Mouse (Mus musculus) ES-E14 (cell line): Measurements from ENCODE around the gene Gata3. TPM values are rescaled to one million over a fixed set of nuclear protein-coding genes. Genes with fewer than 3 reads are reported as not detected.

Source experiments
- DNase-seq: peaks from one replicate; pipeline ENCODE4 v3.0.0-alpha.2; 2013; ENCODE audit warnings: low read depth, low spot score
- H3K27ac ChIP-seq: 2 replicates; pipeline ENCODE4 v1.5.1; 2012; ENCODE audit warnings: low read depth, mild to moderate bottlenecking, low read length, moderate library complexity, mixed read lengths; ENCODE audit not compliant: poor library complexity, insufficient read depth, severe bottlenecking
- H3K36me3 ChIP-seq: 2 replicates; pipeline ENCODE4 v1.6.1; 2012; ENCODE audit warnings: mild to moderate bottlenecking, low read length, moderate library complexity, mixed read lengths; ENCODE audit not compliant: control insufficient read depth, poor library complexity, insufficient read depth, severe bottlenecking
- H3K4me1 ChIP-seq, 2 experiments: fragments of 150-350 bp in 1 of 2; sonication (generic) in 1 of 2; 2 replicates each; pipeline ENCODE4 v1.6.1; 2012; ENCODE audit warnings: low read length in 2 of 2, mild to moderate bottlenecking in 1 of 2, mixed read lengths in 1 of 2; ENCODE audit not compliant: control insufficient read depth in 2 of 2, insufficient read depth in 2 of 2, poor library complexity in 1 of 2
- H3K4me3 ChIP-seq, 2 experiments: fragments of 150-350 bp in 1 of 2; sonication (generic) in 1 of 2; 2 replicates each; pipeline ENCODE4 v1.5.1; 2012; ENCODE audit warnings: low read length in 2 of 2, low read depth in 1 of 2, mild to moderate bottlenecking in 1 of 2, mixed read lengths in 1 of 2; ENCODE audit not compliant: insufficient read depth in 1 of 2, poor library complexity in 1 of 2, severe bottlenecking in 1 of 2
- H3K9ac ChIP-seq: 2 replicates; pipeline ENCODE4 v1.6.1; 2012; ENCODE audit warnings: low read depth, mild to moderate bottlenecking, low read length, mixed read lengths; ENCODE audit not compliant: poor library complexity, insufficient read depth, severe bottlenecking
- H3K9me3 ChIP-seq: fragments of 150-350 bp; sonication (generic); 2 replicates; pipeline ENCODE4 v1.6.1; 2012; ENCODE audit warnings: low read depth, mild to moderate bottlenecking, low read length; ENCODE audit not compliant: control insufficient read depth, insufficient read depth
- CHD2 ChIP-seq: IDR thresholded peaks from 2 replicates; pipeline ENCODE4 v1.6.1; 2014; ENCODE audit warnings: mild to moderate bottlenecking, low read depth, low read length, inconsistent platforms
- HCFC1 ChIP-seq: IDR thresholded peaks from 2 replicates; pipeline ENCODE4 v1.6.1; 2012; ENCODE audit warnings: low read length, inconsistent platforms, borderline replicate concordance; ENCODE audit not compliant: insufficient read depth
- MAFK ChIP-seq: IDR thresholded peaks from 2 replicates; pipeline ENCODE4 v1.6.1; 2014; ENCODE audit warnings: mild to moderate bottlenecking, low read depth, low read length, inconsistent platforms; ENCODE audit not compliant: insufficient read depth
- ZC3H11A ChIP-seq: IDR thresholded peaks from 2 replicates; pipeline ENCODE4 v1.6.1; 2012; ENCODE audit warnings: low read depth, mild to moderate bottlenecking, inconsistent platforms, low read length, borderline replicate concordance
- ZNF384 ChIP-seq: IDR thresholded peaks from 2 replicates; pipeline ENCODE4 v1.6.1; 2012; ENCODE audit warnings: low read depth, low read length, inconsistent platforms
- in situ Hi-C, 2 experiments: fragments of 600-800 bp; cut with MboI; formaldehyde crosslinking; loops; one replicate each; pipeline ENCODE4 v1.15.1; 2025; ENCODE audit warnings: low sequenced_read_pairs in 2 of 2, inconsistent platforms in 1 of 2; ENCODE audit not compliant: unreplicated experiment in 2 of 2
- total RNA-seq: library from RNA; depleted of rRNA; stranded (reverse); fragments of 300-350 nt; gene quantifications from 2 replicates; pipeline ENCODE4 v1.2.3, GENCODE M21; 2012

Gene Gata3
- total RNA-seq, 1 experiment: 2.2 TPM

DNA sequence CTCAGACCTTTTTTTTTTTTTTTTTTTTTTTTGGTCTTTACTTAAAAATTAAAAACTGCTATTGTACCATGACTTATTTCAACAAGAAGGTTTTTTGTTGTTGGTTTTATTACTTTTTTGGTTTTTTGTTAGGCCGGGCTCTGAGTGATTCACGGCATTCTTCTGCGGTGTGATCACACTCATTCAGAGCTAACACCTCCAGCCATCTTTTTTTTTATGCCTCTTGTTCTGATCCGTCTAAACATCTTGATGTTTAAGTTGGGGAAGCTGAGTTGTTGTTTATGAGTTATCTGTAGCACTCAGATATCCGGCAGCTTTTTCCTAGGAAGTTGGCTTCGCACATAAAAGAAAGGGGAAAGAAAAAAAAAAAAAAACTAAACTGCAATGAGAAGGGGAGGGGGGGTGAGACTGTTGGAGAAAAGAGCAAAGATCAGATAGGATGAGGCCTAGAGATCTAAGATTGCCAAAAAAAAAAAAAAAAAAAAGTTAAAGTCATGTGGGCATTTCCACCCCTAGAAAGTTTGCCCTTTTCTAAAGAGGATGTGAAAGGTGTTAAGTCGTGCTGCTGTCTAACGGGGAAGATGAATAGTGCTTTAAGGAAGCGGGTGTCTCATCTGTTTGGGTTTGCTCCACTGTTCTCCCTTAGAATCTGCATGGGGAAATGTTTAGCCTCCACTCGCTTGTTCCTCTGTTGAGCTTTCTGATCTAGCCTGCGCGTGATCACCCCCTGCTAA lies 22.6 kb downstream of the Gata3 start:
- no peak for TF ChIP-seq CHD2
- TF ChIP-seq MAFK: no peak
- TF ChIP-seq HCFC1: no peak
- TF ChIP-seq ZC3H11A: no peak
- TF ChIP-seq ZNF384: no peak
- DNase-seq: no peak
- Histone ChIP-seq H3K4me1 (peaks cover 0 to 3% of the 10 kb centered on the region in 2 experiments; a peak in 2 of 4 replicates), H3K9me3 (no peaks in the 10 kb centered on the region), H3K9ac (no peak overlapping the region), H3K36me3 (no peaks in the 10 kb centered on the region), H3K4me3 (no peak overlapping the region), H3K27ac (no peak overlapping the region)
- in situ Hi-C loops: no loop called here

GRCm38 (mm10) chr2:9860698-9861097 lies 29.1 kb downstream of the Gata3 start:
- TF ChIP-seq ZC3H11A: no peak
- no peak for TF ChIP-seq HCFC1
- peak; percentile 80 for TF ChIP-seq MAFK
- no peak for TF ChIP-seq CHD2
- TF ChIP-seq ZNF384: no peak
- H3K27ac ChIP-seq: no peak overlapping the region
- no peak overlapping the region for H3K9ac ChIP-seq
- no peaks in the 10 kb centered on the region; the same call in 1 of the 2 replicates for H3K36me3 ChIP-seq
- DNase-seq: no peak
- in situ Hi-C loops: no loop called here
- no peaks in the 10 kb centered on the region for H3K9me3 ChIP-seq
- peaks cover 2 to 17% of the 10 kb centered on the region in 2 experiments; a peak in 3 of 4 replicates for H3K4me1 ChIP-seq
- H3K4me3 ChIP-seq: no peak overlapping the region

- in situ Hi-C loops: no loop called here
- no peak overlapping the region for H3K4me3 ChIP-seq
- no peaks in the 10 kb centered on the region for H3K9me3 ChIP-seq
- H3K27ac ChIP-seq: no peak overlapping the region; the same call in 1 of the 2 replicates
- TF ChIP-seq ZNF384 (no peak), CHD2 (no peak), MAFK (no peak), HCFC1 (no peak), ZC3H11A (no peak)
- no peak overlapping the region for H3K9ac ChIP-seq
- no peaks in the 10 kb centered on the region; the same call in 1 of the 2 replicates for H3K36me3 ChIP-seq
- peaks cover 2 to 16% of the 10 kb centered on the region in 2 experiments for H3K4me1 ChIP-seq
- no peak for DNase-seq
Measured at GRCm38 (mm10) chr2:9855861-9856260, 34.0 kb downstream of the Gata3 start.

GRCm38 (mm10) chr2:9852851-9853576 lies 36.8 kb downstream of the Gata3 start:
- H3K4me3 ChIP-seq: no peak overlapping the region
- H3K4me1 ChIP-seq: peaks cover 2 to 11% of the 10 kb centered on the region in 2 experiments
- in situ Hi-C loops: no loop called here
- no peaks in the 10 kb centered on the region for H3K36me3 ChIP-seq
- no peak for TF ChIP-seq ZC3H11A
- TF ChIP-seq HCFC1: no peak
- TF ChIP-seq CHD2: no peak
- no peak for TF ChIP-seq ZNF384
- no peak for TF ChIP-seq MAFK
- no peak for DNase-seq
- H3K9me3 ChIP-seq: no peaks in the 10 kb centered on the region
- no peak overlapping the region for H3K27ac ChIP-seq
- H3K9ac ChIP-seq: no peak overlapping the region
